In genomic region chr9:44537625-44538301, GRCm38 (mm10) we compare ENCODE assay signal across 10 mouse cellular contexts. TPM values are rescaled to one million over a fixed set of nuclear protein-coding genes. Genes with fewer than 3 reads are reported as not detected.
DNase-seq lines count a peak whose midpoint lies in the region.
"Had no signal": no experiment of that assay in that cellular context is flagged by ENCODE, and none has a peak within 500 bp of the region (broad histone marks: within the 10 kb centered on the region; RNA-seq: fewer than 3 reads in every experiment).

No protein-coding gene starts in this region.

- no peaks in the 10 kb centered on the region for H3K27me3 ChIP-seq in megakaryocyte, embryonic 14.5 days (replicated peaks)

- peak overlapping the region; percentile 91 for H3K4me3 ChIP-seq in megakaryocyte, embryonic 14.5 days (replicated peaks)

- H3K36me3 ChIP-seq in megakaryocyte, embryonic 14.5 days (replicated peaks; ENCODE audit: low read length) = no peaks in the 10 kb centered on the region

- H3K9me3 ChIP-seq in megakaryocyte, embryonic 14.5 days = no peaks in the 10 kb centered on the region

- peaks cover 92% of the 10 kb centered on the region for H3K4me1 ChIP-seq in megakaryocyte, embryonic 14.5 days

- DNase-seq in embryo, embryonic 11 days = peak; percentile 11
- DNase-seq in embryo, embryonic 10 days (ENCODE audit: low spot score) = no peak
- DNase-seq in retina, postnatal 1 day = peak; percentile 15
- no peak for DNase-seq in retina, embryonic 14.5 days (ENCODE audit: low spot score)
- no peak for DNase-seq in layer of hippocampus, adult 9-11 months
- DNase-seq in right cerebral cortex, adult 18-20 months = no peak
- DNase-seq in urinary bladder, postnatal 36 days (ENCODE audit: low spot score in 2 of 2) = no peak

RNA-seq across cellular contexts. Expression of gene Cxcr5, which starts 23.9 kb away (rescaled TPM):
- not detected in 2 replicates for polyA plus RNA-seq in megakaryocyte, embryonic 14.5 days (2012; ENCODE audit: insufficient read depth, low replicate concordance)
- polyA plus RNA-seq: C2C12; neural tube, embryonic 14.5 days had no signal

RNA-seq across cellular contexts. Expression of gene Bcl9l, which starts 55.1 kb away (rescaled TPM):
- 11.6 and 16.1 TPM in 2 replicates for polyA plus RNA-seq in megakaryocyte, embryonic 14.5 days (2012; ENCODE audit: insufficient read depth, low replicate concordance)

Comparison
In these comparisons a context has a peak if more than half of its experiments do, and no peak if none do; other contexts are left out.
1. DNase-seq: peak in embryo, embryonic 11 days (single experiment) and retina, postnatal 1 day (single experiment); none in embryo, embryonic 10 days (single experiment), retina, embryonic 14.5 days (single experiment), layer of hippocampus, adult 9-11 months (single experiment), right cerebral cortex, adult 18-20 months (single experiment) and urinary bladder, postnatal 36 days (0 of 2).